Mouse (Mus musculus): ENCODE measurements at regions not wholly inside any gene's neighbourhood (a gene's known extent, or its start where the extent isn't known, plus 50 kb on each side); places are given as distances from the start of the nearest gene placed in this dataset.

- peak; percentile 43 for DNase-seq (ENCODE audit: low spot score)
These were observed 218.6 kb downstream of the Sox2 start for GRCm38 (mm10) chr3:34868698-34869409.

- no peak for DNase-seq (ENCODE audit: low spot score)
These were observed 219.7 kb downstream of the Sox2 start for GRCm38 (mm10) chr3:34869911-34870310.

- no peak for DNase-seq (ENCODE audit: low spot score)
These were observed 234.9 kb downstream of the Sox2 start for GRCm38 (mm10) chr3:34885137-34885536.

- no peak for DNase-seq (ENCODE audit: low spot score)
These were observed 243.2 kb downstream of the Sox2 start for GRCm38 (mm10) chr3:34893381-34893780.

DNA sequence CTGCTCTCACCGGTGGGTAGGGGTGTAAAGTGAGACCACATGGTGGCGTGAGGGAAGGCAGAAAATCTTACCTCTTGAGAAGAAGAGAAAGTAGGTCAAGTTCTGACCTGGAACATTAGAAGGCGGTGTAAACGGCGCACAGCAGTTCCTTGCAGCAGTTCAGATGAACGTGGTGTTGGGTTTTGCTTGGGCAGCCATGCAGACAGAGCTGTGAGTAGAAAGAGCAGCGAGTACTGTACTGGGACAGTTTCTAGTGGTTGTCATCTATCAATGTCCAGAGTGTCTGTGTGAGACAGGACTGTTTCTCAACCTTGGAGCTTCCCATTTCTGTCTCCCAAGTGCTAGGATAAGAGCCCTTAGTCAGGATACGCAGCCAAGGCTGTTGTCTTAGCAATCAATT lies 252.9 kb downstream of the Sox2 start:
- DNase-seq (ENCODE audit: low spot score) = no peak

DNA sequence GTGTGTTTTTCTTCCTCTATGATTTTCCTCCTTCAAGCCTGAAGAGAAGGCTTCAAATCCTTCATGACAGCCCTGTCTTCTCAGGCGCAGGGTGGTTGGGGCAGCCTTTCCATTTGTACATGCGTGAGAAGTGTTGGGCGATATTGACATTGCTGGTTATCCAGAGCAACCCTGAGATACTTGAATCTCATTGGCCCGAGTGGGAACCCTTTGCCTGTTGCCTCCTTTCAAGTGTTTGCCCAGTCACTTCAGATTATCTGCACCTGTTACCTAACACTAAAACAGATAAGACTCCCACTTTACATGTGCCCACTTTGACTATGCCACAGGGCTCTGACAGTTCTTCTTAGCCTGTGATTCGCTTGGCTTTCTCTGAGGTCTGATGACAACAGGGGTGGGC lies 258.3 kb downstream of the Sox2 start:
- DNase-seq (ENCODE audit: low spot score) = no peak

- DNase-seq (ENCODE audit: low spot score) = no peak
These were observed 259.1 kb downstream of the Sox2 start for GRCm38 (mm10) chr3:34909350-34909749.

DNA sequence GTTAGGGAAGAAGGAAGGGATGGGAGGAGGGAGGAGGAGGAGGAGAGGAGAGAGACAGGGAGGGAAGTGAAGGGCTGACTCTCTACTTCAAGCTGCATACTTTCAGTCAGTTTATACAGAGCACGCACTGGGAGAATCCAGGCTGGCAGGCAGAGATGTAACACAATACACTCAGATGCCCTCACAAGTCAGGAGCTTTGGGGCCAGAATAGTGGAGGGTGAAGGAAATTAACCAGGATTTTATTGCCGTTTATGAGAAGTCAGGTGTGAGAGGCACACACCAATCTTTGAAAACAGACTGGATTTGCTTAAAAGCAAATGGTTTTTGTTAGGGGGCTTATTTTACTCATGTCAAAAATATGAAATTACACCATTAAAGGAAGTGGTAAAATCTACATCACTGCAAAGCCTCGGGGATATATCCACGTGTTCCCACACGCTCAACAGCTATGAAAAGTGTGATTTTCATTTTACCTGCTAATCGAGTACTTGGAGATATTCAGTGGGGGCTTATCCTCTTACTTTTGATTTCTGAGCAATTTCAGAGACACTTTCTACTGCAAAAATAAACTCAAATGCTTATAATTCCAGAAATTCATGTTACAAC lies 268.2 kb downstream of the Sox2 start:
- DNase-seq (ENCODE audit: low spot score) = peak; percentile 32

- DNase-seq (ENCODE audit: low spot score) = peak; percentile 17
These were observed 270.3 kb downstream of the Sox2 start for GRCm38 (mm10) chr3:34920497-34920896.

- DNase-seq (ENCODE audit: low spot score) = peak; percentile 16
These were observed 299.7 kb downstream of the Sox2 start for GRCm38 (mm10) chr3:34949867-34950266.

DNA sequence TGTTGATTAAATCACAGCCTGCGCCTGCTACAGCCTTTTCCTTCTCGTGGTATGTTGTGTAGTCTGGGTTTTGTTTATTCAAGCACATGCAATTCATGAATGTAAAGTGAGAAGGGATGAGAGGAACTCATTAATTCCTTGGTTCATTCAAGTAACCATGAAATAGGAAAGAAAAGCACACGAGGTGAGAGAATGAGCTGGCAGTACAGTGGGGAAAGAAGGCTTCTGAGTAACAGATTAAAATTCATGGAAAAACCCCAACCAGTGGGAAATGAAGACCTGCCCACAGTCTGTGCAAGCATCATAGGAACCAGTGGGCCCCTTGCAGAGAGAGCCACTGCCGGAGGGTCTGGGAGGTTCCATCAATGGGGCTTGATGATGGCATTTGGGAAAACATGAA lies 306.0 kb downstream of the Sox2 start:
- no peak for DNase-seq (ENCODE audit: low spot score)

- DNase-seq (ENCODE audit: low spot score) = peak; percentile 20
These were observed 308.9 kb downstream of the Sox2 start for GRCm38 (mm10) chr3:34959044-34959521.

- peak; percentile 40 for DNase-seq (ENCODE audit: low spot score)
These were observed 316.2 kb downstream of the Sox2 start for GRCm38 (mm10) chr3:34966442-34966841.

GRCm38 (mm10) chr3:34967911-34968310 lies 317.7 kb downstream of the Sox2 start:
- DNase-seq (ENCODE audit: low spot score) = no peak

DNA sequence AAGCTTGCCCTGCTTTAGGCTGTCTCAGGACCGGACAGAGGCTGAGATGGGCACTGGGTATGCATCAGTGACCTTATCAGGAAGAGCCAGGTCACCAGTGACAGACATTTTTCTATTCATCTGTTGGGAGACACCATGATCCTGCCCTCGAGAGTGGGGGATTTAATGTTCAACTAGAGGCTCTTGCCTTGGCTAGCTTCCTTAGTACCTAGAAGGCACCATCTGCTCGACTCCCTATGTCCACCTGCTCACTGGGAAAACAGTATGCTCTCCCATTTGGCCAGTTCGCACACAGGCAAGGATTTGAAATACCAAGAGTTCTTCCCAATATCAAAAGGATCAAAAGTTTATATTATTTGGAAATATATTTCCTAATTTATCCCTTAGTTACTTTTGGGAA lies 321.3 kb downstream of the Sox2 start:
- no peak for DNase-seq (ENCODE audit: low spot score)

DNA sequence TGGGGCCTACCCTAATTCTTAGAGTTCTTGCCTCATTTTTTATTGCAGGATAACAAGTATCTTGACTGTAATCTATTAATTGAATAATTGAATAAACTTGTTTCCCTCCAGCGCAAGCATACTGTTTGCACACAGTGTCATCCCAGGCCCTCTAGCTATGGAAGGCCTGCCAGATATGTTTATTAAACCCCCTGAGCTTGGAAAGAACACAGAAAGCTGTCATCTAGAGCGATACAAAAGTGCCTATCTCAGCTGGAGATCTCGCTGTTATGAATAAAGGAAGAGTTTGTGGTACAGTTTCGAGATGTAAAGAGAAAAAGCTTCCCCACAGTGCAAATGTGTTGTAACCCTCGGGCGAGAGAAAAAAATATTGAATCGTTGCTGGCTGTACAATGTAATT lies 324.2 kb downstream of the Sox2 start:
- DNase-seq (ENCODE audit: low spot score) = no peak
